Mouse (Mus musculus): ENCODE measurements around the gene Mbnl1. TPM values are rescaled to one million over a fixed set of nuclear protein-coding genes. Genes with fewer than 3 reads are reported as not detected.

Gene Mbnl1
- polyA plus RNA-seq, 1 experiment: 238 TPM

GRCm38 (mm10) chr3:60603637-60604036 is 131.0 kb downstream of the Mbnl1 start:
- TF ChIP-seq GATA1 (IDR thresholded peaks at IDR 0.05; ENCODE audit: low read length): no peak

- peak; percentile 61 for TF ChIP-seq GATA1 (IDR thresholded peaks at IDR 0.05; ENCODE audit: low read length)
Measured at GRCm38 (mm10) chr3:60604205-60604604, 131.6 kb downstream of the Mbnl1 start.

GRCm38 (mm10) chr3:60608952-60609403 is 136.3 kb downstream of the Mbnl1 start:
- TF ChIP-seq GATA1 (IDR thresholded peaks at IDR 0.05; ENCODE audit: low read length): no peak

GRCm38 (mm10) chr3:60611839-60612238 is 139.2 kb downstream of the Mbnl1 start:
- no peak for TF ChIP-seq GATA1 (IDR thresholded peaks at IDR 0.05; ENCODE audit: low read length)

DNA sequence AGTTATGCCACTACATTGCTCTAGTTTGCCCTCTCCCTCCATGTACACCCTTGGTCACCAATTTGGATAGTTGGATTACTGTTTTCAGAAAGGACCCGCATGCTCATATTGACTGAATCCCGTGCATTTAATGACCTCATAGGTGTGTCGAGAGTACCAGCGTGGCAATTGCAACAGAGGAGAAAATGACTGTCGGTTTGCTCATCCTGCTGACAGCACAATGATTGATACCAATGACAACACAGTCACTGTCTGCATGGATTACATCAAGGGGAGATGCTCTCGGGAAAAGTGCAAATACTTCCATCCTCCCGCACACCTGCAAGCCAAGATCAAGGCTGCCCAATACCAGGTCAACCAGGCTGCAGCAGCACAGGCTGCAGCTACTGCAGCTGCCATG is 140.5 kb downstream of the Mbnl1 start:
- TF ChIP-seq GATA1 (IDR thresholded peaks at IDR 0.05; ENCODE audit: low read length): no peak

DNA sequence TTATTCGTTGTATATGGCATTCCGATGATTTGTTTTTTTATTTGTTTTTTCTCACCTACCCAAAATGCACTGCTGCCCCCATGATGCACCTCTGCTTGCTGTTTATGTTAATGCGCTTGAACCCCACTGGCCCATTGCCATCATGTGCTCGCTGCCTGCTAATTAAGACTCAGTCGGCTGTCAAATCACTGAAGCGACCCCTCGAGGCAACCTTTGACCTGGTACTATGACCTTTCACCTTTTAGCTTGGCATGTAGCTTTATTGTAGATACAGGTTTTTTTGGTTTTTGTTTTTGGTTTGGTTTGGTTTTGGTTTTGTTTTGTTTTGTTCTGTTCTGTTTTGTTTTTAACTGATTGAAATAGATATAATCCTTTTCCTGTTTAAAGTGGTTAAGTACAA is 141.9 kb downstream of the Mbnl1 start:
- no peak for TF ChIP-seq GATA1 (IDR thresholded peaks at IDR 0.05; ENCODE audit: low read length)

GRCm38 (mm10) chr3:60615057-60615606 is 142.5 kb downstream of the Mbnl1 start:
- no peak for TF ChIP-seq GATA1 (IDR thresholded peaks at IDR 0.05; ENCODE audit: low read length)

- TF ChIP-seq GATA1 (IDR thresholded peaks at IDR 0.05; ENCODE audit: low read length): no peak
Measured at GRCm38 (mm10) chr3:60615615-60616014, 143.0 kb downstream of the Mbnl1 start.

GRCm38 (mm10) chr3:60616147-60616546 is 143.5 kb downstream of the Mbnl1 start:
- TF ChIP-seq GATA1 (IDR thresholded peaks at IDR 0.05; ENCODE audit: low read length): peak; percentile 88

DNA sequence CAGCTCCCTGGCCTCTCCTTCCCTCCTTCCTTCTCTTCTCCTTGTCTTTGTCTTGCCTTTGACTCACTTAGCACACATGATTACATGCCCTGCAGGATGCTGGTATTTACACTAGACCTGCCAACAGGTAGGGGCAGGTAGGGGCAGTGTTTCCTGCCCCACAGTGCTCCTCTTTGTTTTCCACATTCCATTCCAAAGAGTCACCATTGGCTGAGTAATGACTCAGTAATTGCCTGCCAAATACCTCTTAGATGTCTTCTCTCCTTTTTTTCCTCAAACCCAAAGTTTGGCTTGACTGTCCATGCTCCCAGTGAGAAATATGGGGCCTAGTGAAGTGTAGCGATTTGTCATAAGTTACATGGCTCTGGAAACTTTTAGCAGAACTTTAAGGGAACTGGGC is 145.0 kb downstream of the Mbnl1 start:
- no peak for TF ChIP-seq GATA1 (IDR thresholded peaks at IDR 0.05; ENCODE audit: low read length)

- no peak for TF ChIP-seq GATA1 (IDR thresholded peaks at IDR 0.05; ENCODE audit: low read length)
Measured at GRCm38 (mm10) chr3:60620236-60620635, 147.6 kb downstream of the Mbnl1 start.

DNA sequence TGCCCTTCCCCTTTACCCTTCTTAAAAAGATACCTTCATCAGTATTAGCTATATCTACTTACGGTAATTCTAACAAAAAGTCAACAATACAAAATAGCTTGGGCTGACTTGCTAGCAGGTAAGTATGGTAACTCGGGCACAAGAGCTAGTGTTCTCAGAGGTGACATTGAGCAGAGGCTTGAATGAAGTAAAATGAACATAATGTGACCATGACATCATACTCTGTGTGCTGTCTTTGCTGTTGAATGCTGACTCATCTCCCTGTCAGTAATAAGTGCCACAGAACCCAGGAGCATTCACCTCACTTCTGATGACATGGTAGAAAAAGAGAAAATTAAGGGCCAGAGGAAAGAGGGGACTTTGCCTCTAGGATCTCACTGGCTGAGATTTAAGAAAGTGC is 158.6 kb downstream of the Mbnl1 start:
- TF ChIP-seq GATA1 (IDR thresholded peaks at IDR 0.05; ENCODE audit: low read length): no peak

DNA sequence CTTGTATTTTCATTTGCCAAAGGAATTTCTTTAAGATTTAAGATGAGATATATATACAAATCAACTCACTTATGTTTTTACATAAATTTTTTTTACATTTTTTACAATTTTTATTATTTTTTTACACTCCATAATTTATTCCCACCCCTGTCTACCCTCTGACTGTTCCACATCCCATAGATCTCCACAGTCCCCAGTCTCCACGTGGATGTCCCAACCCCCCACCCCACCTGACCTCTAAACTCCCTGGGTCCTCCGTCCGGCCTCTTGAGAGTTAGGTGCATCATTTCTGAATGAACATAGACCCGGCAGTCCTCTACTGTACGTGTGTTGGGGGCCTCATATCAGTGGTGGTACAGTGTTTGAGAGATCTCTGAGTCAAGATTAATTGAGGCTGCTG is 159.1 kb downstream of the Mbnl1 start:
- TF ChIP-seq GATA1 (IDR thresholded peaks at IDR 0.05; ENCODE audit: low read length): no peak

GRCm38 (mm10) chr3:60632796-60633466 is 160.3 kb downstream of the Mbnl1 start:
- no peak for TF ChIP-seq GATA1 (IDR thresholded peaks at IDR 0.05; ENCODE audit: low read length)

DNA sequence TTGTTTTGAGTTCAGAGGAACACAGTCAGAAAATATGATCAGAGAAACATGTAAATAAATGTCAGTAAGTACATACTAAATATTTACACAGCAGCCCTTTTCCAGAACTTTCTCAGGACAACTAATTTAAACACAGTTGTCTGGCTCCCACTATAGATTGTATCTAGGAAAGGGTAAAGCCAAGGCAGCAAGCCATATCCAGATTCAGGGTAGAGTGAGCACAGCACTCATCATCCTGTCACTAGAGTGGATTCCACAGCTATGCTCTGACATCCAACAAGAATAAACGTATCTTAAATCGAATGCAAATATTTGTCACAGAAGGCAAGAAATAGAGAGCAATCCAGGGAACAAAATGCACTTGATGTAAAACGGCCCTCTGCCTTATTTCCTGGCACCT is 165.9 kb downstream of the Mbnl1 start:
- no peak for TF ChIP-seq GATA1 (IDR thresholded peaks at IDR 0.05; ENCODE audit: low read length)

GRCm38 (mm10) chr3:60639135-60639534 is 166.5 kb downstream of the Mbnl1 start:
- TF ChIP-seq GATA1 (IDR thresholded peaks at IDR 0.05; ENCODE audit: low read length): no peak

DNA sequence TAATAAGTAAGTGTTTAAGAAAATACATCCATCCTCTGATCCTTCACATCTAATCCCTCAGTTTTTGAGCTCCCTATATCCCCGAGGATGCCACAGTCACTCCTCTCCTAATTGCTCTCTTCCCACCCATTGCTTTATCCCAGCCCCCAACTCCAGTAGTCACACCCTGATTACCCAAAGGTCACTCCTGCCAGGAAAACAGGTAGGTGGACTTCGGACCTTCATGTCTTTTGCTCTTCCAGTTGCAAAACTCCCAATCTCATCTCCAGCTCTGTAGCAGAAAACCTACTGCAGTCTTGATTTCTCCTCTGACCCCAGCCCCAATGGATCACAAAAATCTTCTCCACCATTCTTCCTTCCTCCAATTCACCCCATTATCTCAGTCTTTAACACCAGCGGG is 169.6 kb downstream of the Mbnl1 start:
- no peak for TF ChIP-seq GATA1 (IDR thresholded peaks at IDR 0.05; ENCODE audit: low read length)
